ENCODE assay signal across 18 mouse cellular contexts in the genomic region with DNA sequence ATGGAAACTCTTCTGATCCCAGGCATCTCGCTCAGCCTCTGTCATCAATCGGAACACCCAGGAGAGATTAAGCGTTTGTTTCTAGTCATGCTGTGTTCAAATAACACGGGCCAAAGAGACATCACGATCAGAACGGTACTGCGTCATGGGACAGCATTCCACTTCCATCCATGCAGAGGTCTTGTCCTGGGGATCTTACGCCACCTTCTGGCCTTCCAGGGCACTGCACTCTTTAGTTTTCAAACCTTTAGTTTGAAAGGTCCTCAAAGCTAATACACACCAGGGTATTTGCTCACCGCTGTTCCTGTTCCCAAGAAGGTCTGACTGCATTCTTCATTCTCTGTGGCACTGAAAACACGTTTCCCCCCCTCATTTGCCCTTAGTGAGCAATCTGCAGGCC.
DNase-seq lines count a peak whose midpoint lies in the region; ATAC-seq and TF ChIP-seq lines count a peak whose summit lies in the region.
"Had no signal": no experiment of that assay in that cellular context is flagged by ENCODE, and none has a peak within 500 bp of the region (broad histone marks: within the 10 kb centered on the region; RNA-seq: fewer than 3 reads in every experiment).

No protein-coding gene starts in this region.

- DNase-seq in forebrain, postnatal 0 days = no peak
- DNase-seq in liver, adult 2 months (ENCODE audit: extremely low read depth, low read depth, low spot score) = no peak
- no peak for DNase-seq in frontal cortex, adult 2 months (ENCODE audit: extremely low spot score in 1 of 2, low spot score in 1 of 2)
- no peak for DNase-seq in layer of hippocampus, postnatal 10 days (ENCODE audit: low spot score in 2 of 2)
- DNase-seq: cerebellum, adult 18-20 months; kidney, adult 18-20 months; thymus, postnatal 25 days had no signal

- H3K79me2 ChIP-seq in liver, adult 2 months (ENCODE audit: control insufficient read depth, insufficient read depth, low read length) = no peaks in the 10 kb centered on the region

- no peak overlapping the region for H3K4me2 ChIP-seq in forebrain, postnatal 0 days (ENCODE audit: low read depth)
- H3K4me2 ChIP-seq in forebrain, embryonic 16.5 days (ENCODE audit: low read length) = no peak overlapping the region
- no peak overlapping the region for H3K4me2 ChIP-seq in liver, embryonic 12.5 days
- H3K4me2 ChIP-seq: forebrain, embryonic 12.5 days; hindbrain, embryonic 12.5 days; limb, embryonic 12.5 days; lung, embryonic 15.5 days; neural tube, embryonic 12.5 days had no signal

- no peak overlapping the region for H3K4me3 ChIP-seq in forebrain, postnatal 0 days (ENCODE audit: low read depth, low read length)
- no peak overlapping the region for H3K4me3 ChIP-seq in forebrain, embryonic 16.5 days (replicated peaks; ENCODE audit: low read length)
- H3K4me3 ChIP-seq in liver, adult 2 months (ENCODE audit: insufficient read depth, low read depth, low read length) = no peak overlapping the region
- H3K4me3 ChIP-seq in liver, embryonic 12.5 days = no peak overlapping the region
- H3K4me3 ChIP-seq in ES-Bruce4 (ENCODE audit: low read depth, low read length) = no peak overlapping the region
- no peak overlapping the region for H3K4me3 ChIP-seq in olfactory bulb, adult 2 months (ENCODE audit: insufficient read depth, low read depth, low read length)
- H3K4me3 ChIP-seq: forebrain, embryonic 12.5 days; hindbrain, embryonic 12.5 days; limb, embryonic 12.5 days; lung, embryonic 15.5 days; megakaryocyte, embryonic 14.5 days; neural tube, embryonic 12.5 days had no signal

- no peak for TF ChIP-seq EP300 in ES-Bruce4 (IDR thresholded peaks at IDR 0.05; ENCODE audit: insufficient read depth, low read depth, low read length)

- no peak overlapping the region for H3K9ac ChIP-seq in forebrain, postnatal 0 days
- no peak overlapping the region for H3K9ac ChIP-seq in forebrain, embryonic 16.5 days (replicated peaks; ENCODE audit: low read depth, low read length)
- no peak overlapping the region for H3K9ac ChIP-seq in liver, adult 2 months (ENCODE audit: low read depth, low read length)
- no peak overlapping the region for H3K9ac ChIP-seq in liver, embryonic 12.5 days
- H3K9ac ChIP-seq in ES-Bruce4 (ENCODE audit: low read depth, poor library complexity, severe bottlenecking) = no peak overlapping the region
- H3K9ac ChIP-seq: forebrain, embryonic 12.5 days; hindbrain, embryonic 12.5 days; limb, embryonic 12.5 days; lung, embryonic 15.5 days; neural tube, embryonic 12.5 days had no signal

- peak; percentile 53 for TF ChIP-seq CTCF in forebrain, postnatal 0 days (IDR thresholded peaks at IDR 0.05; ENCODE audit: low read depth)
- TF ChIP-seq CTCF in liver, adult 2 months (IDR thresholded peaks at IDR 0.05; ENCODE audit: low read depth, low read length) = peak; percentile 8; the same call in 1 of the 2 replicates
- peak; percentile 62 for TF ChIP-seq CTCF in ES-Bruce4 (IDR thresholded peaks at IDR 0.05; ENCODE audit: low read depth, low read length)
- TF ChIP-seq CTCF in olfactory bulb, adult 2 months (IDR thresholded peaks at IDR 0.05; ENCODE audit: insufficient read depth, low read depth, low read length) = peak; percentile 34; the same call in 1 of the 2 replicates

- H3K9me3 ChIP-seq in forebrain, postnatal 0 days (ENCODE audit: low read length) = no peaks in the 10 kb centered on the region
- H3K9me3 ChIP-seq in forebrain, embryonic 16.5 days (ENCODE audit: control insufficient read depth, low read length) = no peaks in the 10 kb centered on the region
- no peaks in the 10 kb centered on the region for H3K9me3 ChIP-seq in liver, embryonic 12.5 days (replicated peaks)
- H3K9me3 ChIP-seq in ES-Bruce4 (replicated peaks; ENCODE audit: control insufficient read depth, insufficient read depth, low read length, poor library complexity, severe bottlenecking) = no peaks in the 10 kb centered on the region
- H3K9me3 ChIP-seq: forebrain, embryonic 12.5 days; G1E; hindbrain, embryonic 12.5 days; limb, embryonic 12.5 days; lung, embryonic 15.5 days; neural tube, embryonic 12.5 days had no signal

- no peak overlapping the region for H3K27ac ChIP-seq in forebrain, postnatal 0 days (ENCODE audit: low read depth, low read length)
- H3K27ac ChIP-seq in forebrain, embryonic 16.5 days (ENCODE audit: low read length) = no peak overlapping the region
- no peak overlapping the region for H3K27ac ChIP-seq in liver, adult 2 months (replicated peaks; ENCODE audit: insufficient read depth, low read depth, low read length)
- H3K27ac ChIP-seq in liver, embryonic 12.5 days = no peak overlapping the region
- H3K27ac ChIP-seq in ES-Bruce4 (ENCODE audit: insufficient read depth, low read length) = no peak overlapping the region
- no peak overlapping the region for H3K27ac ChIP-seq in olfactory bulb, adult 2 months (ENCODE audit: insufficient read depth, low read depth, low read length)
- H3K27ac ChIP-seq: forebrain, embryonic 12.5 days; hindbrain, embryonic 12.5 days; limb, embryonic 12.5 days; lung, embryonic 15.5 days; neural tube, embryonic 12.5 days had no signal

- ATAC-seq in forebrain, postnatal 0 days = no peak
- no peak for ATAC-seq in forebrain, embryonic 16.5 days
- ATAC-seq in liver, embryonic 12.5 days = no peak

- H3K36me3 ChIP-seq in forebrain, postnatal 0 days (ENCODE audit: insufficient read depth) = no peaks in the 10 kb centered on the region
- H3K36me3 ChIP-seq in forebrain, embryonic 16.5 days (ENCODE audit: control insufficient read depth, insufficient read depth) = no peaks in the 10 kb centered on the region
- no peaks in the 10 kb centered on the region for H3K36me3 ChIP-seq in liver, adult 2 months (ENCODE audit: control insufficient read depth, insufficient read depth, low read length)
- no peaks in the 10 kb centered on the region for H3K36me3 ChIP-seq in liver, embryonic 12.5 days
- H3K36me3 ChIP-seq in ES-Bruce4 (ENCODE audit: control insufficient read depth, insufficient read depth, low read length, poor library complexity, severe bottlenecking) = no peaks in the 10 kb centered on the region
- H3K36me3 ChIP-seq: forebrain, embryonic 12.5 days; G1E; hindbrain, embryonic 12.5 days; limb, embryonic 12.5 days; lung, embryonic 15.5 days; neural tube, embryonic 12.5 days had no signal

- H3K4me1 ChIP-seq in forebrain, postnatal 0 days (ENCODE audit: insufficient read depth) = no peaks in the 10 kb centered on the region; the same call in 1 of the 2 replicates
- H3K4me1 ChIP-seq in forebrain, embryonic 16.5 days (replicated peaks; ENCODE audit: control insufficient read depth, insufficient read depth, low read length) = peaks cover 14% of the 10 kb centered on the region
- no peaks in the 10 kb centered on the region for H3K4me1 ChIP-seq in liver, adult 2 months (ENCODE audit: control insufficient read depth, insufficient read depth, low read length)
- H3K4me1 ChIP-seq in liver, embryonic 12.5 days = no peaks in the 10 kb centered on the region
- no peaks in the 10 kb centered on the region for H3K4me1 ChIP-seq in ES-Bruce4 (ENCODE audit: control insufficient read depth, insufficient read depth, low read length)
- peaks cover 10% of the 10 kb centered on the region for H3K4me1 ChIP-seq in olfactory bulb, adult 2 months (ENCODE audit: control insufficient read depth, insufficient read depth, low read length)

- no peak for TF ChIP-seq POLR2A in liver, adult 2 months (IDR thresholded peaks at IDR 0.05; ENCODE audit: extremely low read depth, insufficient read depth, low read length)
- no peak for TF ChIP-seq POLR2A in ES-Bruce4 (IDR thresholded peaks at IDR 0.05; ENCODE audit: insufficient read depth, low read length)
- no peak for TF ChIP-seq POLR2A in olfactory bulb, adult 2 months (IDR thresholded peaks at IDR 0.05; ENCODE audit: insufficient read depth, low read depth, low read length)

- 91% methylated on average over 10 of the region's 10 CpGs for WGBS in forebrain, postnatal 0 days
- WGBS in forebrain, embryonic 16.5 days = 90% methylated on average over 10 of the region's 10 CpGs
- 92% methylated on average over 10 of the region's 10 CpGs for WGBS in liver, adult 2 months
- 84% methylated on average over 10 of the region's 10 CpGs for WGBS in liver, embryonic 12.5 days (ENCODE audit: insufficient replicate concordance)
- 93% methylated on average over 10 of the region's 10 CpGs for WGBS in olfactory bulb, adult 2 months

- H3K27me3 ChIP-seq in forebrain, postnatal 0 days (ENCODE audit: insufficient read depth, low read length) = no peaks in the 10 kb centered on the region
- H3K27me3 ChIP-seq in forebrain, embryonic 16.5 days (replicated peaks; ENCODE audit: control insufficient read depth, insufficient read depth, low read length) = no peaks in the 10 kb centered on the region
- no peaks in the 10 kb centered on the region for H3K27me3 ChIP-seq in liver, adult 2 months (ENCODE audit: control insufficient read depth, insufficient read depth, low read length)
- H3K27me3 ChIP-seq in liver, embryonic 12.5 days (replicated peaks) = no peaks in the 10 kb centered on the region
- 0 out of 2 replicates have a peak, but pooled peaks cover 2% of the 10 kb centered on the region for H3K27me3 ChIP-seq in ES-Bruce4 (ENCODE audit: control insufficient read depth, insufficient read depth, low read length, poor library complexity, severe bottlenecking)
- H3K27me3 ChIP-seq: hindbrain, embryonic 12.5 days; limb, embryonic 12.5 days; lung, embryonic 15.5 days; neural tube, embryonic 12.5 days had no signal

Comparison
In these comparisons a context has a peak if more than half of its experiments do, and no peak if none do; other contexts are left out.
1. CTCF ChIP-seq: peak in every context shown above with its lines; median percentile 62 in ES-Bruce4; 53 in forebrain, postnatal 0 days; 34 in olfactory bulb, adult 2 months; 8 in liver, adult 2 months.